Mouse (Mus musculus): ENCODE measurements around the gene B3gnt7.
A peak's percentile ranks its signal among the peaks of the same experiment; 100 is the strongest.

The B3gnt7 gene

DNA sequence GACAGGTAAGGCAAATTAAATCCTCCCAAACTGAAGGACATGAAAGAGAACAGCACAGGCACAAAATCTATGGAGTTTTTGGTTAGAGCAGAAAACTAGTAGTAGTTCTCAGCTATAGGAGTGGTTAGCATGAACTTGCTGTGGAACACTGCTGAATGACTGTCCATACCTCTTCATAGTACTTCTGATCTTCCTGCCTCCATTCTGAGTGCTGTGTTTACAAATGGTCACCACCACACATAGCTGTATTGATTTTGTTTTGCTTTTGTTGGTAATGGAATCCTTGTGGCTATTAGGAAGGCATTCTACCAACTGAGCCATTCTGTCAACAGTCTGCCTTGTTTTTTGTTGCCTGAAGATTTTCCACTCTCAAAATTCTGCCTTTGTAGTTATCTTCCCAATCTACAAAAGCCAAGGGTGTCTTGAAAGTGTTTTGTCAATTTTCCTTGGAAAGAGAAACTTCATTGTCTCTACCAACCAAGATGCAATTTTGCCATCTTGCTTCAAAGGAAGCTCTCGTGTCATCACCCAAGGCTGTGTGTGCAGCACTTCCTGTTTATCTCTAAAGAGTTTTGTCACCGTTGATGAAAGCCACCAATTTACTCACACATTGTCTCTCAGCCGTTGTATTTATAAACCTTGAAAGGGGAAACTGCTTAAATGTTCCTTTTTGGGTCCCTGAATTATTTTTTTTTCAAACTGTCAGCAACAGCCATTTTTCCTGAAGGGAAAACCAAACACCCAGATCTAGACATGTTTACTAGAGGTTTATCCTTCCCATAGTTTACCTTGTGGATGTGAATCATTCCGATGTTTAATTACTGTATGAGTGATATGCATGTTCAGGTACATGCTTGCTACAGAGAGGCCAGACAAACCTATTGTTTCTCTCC is 41.6 kb downstream of the B3gnt7 start:
- peak; percentile 80 for DNase-seq (ENCODE audit: low read depth, low spot score)

DNA sequence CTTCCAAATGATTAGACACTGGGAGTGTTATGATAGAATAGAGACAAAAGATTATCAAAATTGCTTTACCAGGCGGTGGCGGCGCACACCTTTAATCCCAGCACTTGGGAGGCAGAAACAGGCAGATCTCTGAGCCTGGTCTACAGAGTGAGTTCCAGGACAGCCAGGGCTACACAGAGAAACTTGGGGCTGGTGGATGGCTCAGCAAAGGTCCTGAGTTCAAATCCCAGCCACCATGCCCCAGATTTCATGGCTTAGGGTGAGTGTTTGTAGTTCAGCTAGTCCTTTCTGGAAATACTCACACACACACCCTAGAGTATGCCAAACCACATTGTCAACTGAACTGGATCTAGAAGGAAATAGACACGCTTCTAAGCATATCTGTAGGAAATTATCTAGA is 42.4 kb downstream of the B3gnt7 start:
- no peak for DNase-seq (ENCODE audit: low read depth, low spot score)

DNA sequence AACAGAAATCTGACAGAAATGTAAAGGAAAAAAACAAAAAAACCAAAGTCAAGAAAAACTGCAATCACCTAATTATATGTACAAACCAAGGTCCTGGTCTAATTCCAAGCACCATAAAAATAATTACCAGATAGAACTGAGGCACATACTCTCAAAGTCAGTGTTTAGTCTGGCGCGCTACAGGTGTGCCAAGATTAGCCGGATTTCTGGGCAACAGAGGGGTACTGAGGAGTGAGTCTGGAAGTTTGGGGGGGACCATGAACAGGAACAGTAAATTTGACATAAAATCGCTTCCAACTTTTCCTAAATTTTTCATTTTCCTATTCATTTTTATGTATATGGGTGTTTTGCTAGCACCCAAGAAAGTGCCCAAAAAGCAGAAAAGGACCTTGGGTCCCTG is 43.3 kb downstream of the B3gnt7 start:
- no peak for DNase-seq (ENCODE audit: low read depth, low spot score)

DNA sequence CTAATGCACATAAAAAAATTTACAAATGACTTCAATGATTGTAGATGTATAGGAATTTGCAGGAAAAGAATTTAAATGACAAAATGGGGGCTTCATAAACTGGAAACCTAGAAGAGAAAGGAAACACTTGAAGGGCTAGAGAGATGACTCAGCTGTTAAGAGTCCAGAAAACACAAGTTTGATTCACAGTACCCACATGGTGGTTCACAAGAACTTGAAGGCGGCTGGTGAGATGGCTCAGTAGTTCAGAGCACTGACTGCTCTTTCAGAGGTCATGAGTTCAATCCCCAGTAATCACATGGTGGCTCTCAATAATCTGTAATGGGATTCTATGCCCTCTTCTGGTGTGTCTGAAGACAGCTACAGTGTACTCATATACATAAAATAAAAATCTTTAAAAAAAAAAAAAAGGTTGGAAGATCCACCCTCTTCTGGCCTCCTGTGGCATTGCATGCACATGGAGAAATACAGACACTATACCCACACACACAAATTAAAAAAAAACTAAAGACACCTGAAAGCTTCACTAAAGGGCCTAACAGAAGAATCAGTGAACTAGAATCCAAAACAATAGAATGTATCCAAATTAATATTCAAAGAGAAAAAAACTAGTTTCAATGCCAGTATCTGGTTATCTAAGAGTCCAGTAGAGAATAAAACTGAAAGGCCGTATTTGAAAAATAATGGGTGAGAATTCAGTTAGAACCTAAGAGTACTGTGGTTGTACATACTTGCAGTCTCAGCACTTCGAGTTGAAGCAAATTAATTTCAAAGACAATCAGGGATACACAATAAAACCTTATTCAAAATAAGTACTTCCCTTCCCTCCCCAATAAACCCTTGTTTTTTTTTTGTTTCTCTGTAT is 44.5 kb downstream of the B3gnt7 start:
- no peak for DNase-seq (ENCODE audit: low read depth, low spot score)

DNA sequence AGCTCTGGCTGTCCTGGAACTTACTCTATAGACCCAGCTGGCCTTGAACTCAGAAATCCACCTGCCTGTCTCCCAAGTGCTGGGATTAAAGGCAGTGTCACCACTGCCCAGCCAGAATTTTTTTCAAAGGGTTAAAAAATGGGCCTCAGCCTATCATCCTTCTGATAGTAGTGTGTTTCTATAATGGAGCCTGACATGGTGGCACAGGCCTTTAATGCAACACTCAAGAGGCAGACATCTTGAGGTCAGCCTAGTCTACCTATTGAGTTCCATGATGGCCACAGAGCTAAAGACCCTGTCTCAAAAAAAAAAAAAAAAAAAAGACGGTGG is 45.0 kb downstream of the B3gnt7 start:
- DNase-seq (ENCODE audit: low read depth, low spot score): no peak

DNA sequence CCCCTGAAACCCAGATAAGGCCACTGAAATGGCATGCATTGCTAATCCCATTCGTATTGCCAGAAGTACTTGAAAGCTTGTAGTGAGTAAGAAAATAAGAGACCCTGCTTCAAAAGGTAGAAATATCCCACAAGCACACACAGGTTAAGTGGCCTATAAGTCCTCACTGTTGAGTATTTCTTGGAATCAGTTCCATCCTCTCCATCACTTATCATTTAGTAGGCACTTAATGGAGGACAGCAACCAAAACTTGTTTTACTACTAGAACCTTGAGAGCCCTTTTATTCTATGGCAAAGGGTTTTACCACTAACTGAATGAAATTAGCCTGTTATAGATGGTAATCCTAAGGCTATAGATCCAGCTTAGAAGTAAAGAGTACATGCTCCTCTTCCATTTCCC is 45.5 kb downstream of the B3gnt7 start:
- no peak for DNase-seq (ENCODE audit: low read depth, low spot score)

DNA sequence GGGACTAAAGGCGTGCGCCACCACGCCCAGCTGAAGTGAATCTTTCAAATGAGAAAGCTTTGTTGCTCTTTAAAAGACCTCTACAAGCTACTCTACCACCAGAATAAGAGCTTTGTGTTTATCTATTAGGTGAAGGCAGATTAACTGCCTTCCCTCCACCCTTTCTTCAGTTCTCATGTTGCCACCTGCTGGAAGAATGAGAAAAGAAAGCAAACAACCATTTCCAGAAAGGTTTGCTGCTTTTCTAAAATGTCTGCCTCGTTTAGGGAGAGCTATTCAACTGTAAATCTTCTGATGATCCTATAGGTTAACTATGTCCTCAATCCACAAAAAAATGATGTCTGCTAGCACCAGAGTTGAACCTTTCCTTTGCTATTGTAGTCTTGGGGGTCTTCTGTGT is 46.2 kb downstream of the B3gnt7 start:
- no peak for DNase-seq (ENCODE audit: low read depth, low spot score)

DNA sequence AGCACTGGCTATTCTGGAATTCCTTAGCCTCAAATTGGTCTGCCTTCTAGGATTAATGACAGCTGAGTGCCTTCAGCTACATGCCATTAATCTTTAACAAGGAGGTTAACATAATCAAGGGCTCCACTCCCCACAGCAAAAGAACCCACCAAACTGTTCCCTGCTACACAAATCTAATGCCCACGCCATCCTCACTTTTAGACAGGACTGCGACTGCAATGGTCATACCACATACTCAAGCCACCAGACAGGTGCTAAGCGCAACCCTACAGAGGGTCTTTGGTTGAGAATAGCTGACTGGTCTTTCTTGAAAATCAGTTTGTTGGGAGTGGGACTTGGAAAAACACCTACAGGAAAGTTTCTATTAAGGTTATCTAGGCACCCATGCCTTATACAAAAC is 46.6 kb downstream of the B3gnt7 start:
- DNase-seq (ENCODE audit: low read depth, low spot score): no peak

DNA sequence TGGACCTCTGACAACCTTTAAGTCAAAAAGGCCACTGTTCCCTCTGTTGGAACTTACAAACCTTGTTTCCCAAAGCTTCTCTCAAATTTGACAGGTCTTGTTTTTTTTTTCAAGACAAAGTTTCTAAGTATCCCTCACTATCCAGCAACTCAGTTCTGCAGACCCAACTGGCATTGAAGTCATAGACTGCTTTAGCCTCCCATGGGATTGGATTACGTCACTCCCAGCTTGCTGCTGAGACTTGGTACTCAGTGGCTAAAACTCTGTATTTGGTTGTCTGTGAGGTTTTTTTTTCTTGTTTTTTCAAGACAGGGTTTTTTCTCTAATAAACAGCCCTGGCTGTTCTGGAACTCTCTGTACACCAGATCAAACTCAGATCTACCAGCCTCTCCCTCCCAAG is 47.1 kb downstream of the B3gnt7 start:
- DNase-seq (ENCODE audit: low read depth, low spot score): no peak

DNA sequence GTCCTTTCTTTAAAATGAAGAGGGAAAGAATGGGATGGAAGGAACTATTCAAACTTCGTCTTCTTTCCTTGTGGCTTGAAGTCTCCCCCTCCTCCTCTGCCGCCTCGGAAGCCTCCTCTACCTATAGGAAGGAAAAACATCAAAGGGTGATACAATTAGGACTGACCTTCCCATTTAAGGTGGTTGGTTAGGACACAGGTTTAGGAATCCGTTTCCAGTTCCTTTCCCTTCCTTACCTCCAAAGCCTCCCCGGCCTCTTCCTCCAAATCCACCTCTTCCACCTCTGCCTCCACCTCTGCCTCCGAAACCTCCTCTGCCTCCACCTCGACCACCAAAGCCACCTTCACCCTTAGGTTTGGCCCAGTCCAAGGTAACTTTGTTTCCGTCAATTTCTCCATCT is 47.9 kb downstream of the B3gnt7 start:
- DNase-seq (ENCODE audit: low read depth, low spot score): no peak

DNA sequence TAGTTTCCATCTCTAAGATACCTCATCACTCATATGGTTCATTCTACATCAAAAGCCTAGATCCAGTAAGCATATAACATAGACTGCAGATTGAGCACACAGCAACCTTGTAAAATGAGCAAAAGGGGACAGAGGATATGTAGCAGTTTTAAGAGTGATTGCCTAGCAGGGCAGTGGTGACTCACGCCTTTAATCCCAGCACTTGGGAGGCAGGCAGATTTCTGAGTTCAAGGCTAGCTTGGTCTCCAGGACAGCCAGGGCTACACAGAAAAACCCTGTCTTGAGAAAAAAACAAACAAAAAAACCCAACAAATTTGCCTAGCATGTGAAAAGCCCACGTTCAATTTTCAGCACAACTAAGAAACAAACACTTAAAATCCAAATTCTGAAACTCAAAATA is 51.6 kb downstream of the B3gnt7 start:
- no peak for DNase-seq (ENCODE audit: low read depth, low spot score)

Measured in CD4-positive helper T cell, adult 2 months (primary cell).